Mouse (Mus musculus): ENCODE measurements at regions not wholly inside any gene's neighbourhood (a gene's known extent, or its start where the extent isn't known, plus 50 kb on each side); places are given as distances from the start of the nearest gene placed in this dataset.

DNA sequence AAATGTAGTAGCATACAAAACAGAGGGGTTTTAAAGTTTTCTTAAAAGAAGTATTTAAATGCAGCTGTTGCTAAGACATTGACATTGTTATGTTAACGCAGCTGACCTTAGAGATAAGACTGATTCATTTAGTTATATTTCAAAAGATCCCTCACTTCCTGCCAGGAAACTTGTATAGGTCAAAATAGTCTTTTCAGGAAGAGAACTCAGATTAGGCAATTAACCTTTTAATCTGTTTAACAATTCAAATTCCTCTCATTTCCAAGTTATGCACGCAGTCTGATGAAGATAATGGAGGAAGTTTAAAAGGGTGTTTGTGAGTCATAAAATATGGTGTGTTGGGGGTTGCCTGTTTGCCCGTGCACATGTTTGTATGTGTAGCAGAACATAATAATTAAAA is 448.5 kb downstream of the Tmtc2 start:
- Histone ChIP-seq H3K9ac (no peak overlapping the region), H3K4me1 (no peaks in the 10 kb centered on the region), H3K27ac (no peak overlapping the region), H3K9me3 (no peaks in the 10 kb centered on the region), H3K4me2 (no peak overlapping the region), H3K4me3 (no peak overlapping the region), H3K27me3 (replicated peaks) (no peaks in the 10 kb centered on the region), H3K36me3 (replicated peaks) (no peaks in the 10 kb centered on the region)
- 57% methylated on average over 3 of the region's 3 CpGs for WGBS
- ATAC-seq (replicated peaks): no peak

DNA sequence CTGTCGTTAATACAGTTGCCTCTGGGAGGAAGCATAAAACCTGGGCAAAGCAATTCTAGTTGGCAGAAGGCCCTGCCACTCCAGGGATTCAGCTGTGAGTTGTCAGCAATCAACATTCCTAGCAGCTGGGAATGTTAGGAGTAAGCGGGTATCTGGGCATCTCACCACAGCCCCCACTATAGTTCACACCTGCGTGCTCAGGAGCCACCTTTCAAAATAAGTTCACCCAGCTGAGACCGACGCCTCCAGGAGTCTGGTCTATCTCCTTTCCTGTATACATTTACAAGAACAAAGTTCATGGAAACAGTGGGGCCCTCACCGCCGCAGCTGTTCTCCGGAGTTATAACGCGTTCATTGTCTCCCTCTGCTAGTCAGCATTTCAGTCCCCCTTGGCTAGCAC is 454.0 kb downstream of the Tmtc2 start:
- Histone ChIP-seq H3K4me1 (no peaks in the 10 kb centered on the region), H3K36me3 (replicated peaks) (no peaks in the 10 kb centered on the region), H3K27me3 (replicated peaks) (no peaks in the 10 kb centered on the region), H3K4me2 (no peak overlapping the region), H3K9me3 (no peaks in the 10 kb centered on the region), H3K4me3 (no peak overlapping the region), H3K27ac (no peak overlapping the region), H3K9ac (no peak overlapping the region)
- ATAC-seq (replicated peaks): no peak
- 88% methylated on average over 10 of the region's 10 CpGs for WGBS

DNA sequence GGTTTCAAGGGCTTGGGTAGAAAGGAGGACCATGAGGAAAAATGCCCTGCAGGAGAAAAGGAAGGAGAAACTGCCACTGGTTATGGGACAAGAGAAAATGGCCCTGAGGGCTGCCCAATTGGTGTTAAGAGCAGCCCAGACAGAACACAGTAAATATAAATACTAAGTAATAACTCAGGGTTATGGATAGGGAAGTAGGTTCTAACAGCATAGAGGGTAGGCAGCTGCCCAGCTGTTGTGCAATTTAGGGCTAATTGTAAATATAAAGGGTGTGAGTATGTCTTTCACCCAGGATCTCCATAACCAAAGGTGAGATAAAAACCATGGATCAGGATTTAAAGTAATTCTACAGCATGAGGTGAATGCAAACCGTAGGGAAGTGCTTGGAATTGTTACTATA is 458.1 kb downstream of the Tmtc2 start:
- Histone ChIP-seq H3K4me1 (no peaks in the 10 kb centered on the region), H3K4me3 (no peak overlapping the region), H3K27ac (no peak overlapping the region), H3K36me3 (replicated peaks) (no peaks in the 10 kb centered on the region), H3K9ac (no peak overlapping the region), H3K4me2 (no peak overlapping the region), H3K9me3 (no peaks in the 10 kb centered on the region), H3K27me3 (replicated peaks) (no peaks in the 10 kb centered on the region)
- WGBS: 95% methylated on average over 1 of the region's 1 CpGs
- no peak for ATAC-seq (replicated peaks)

DNA sequence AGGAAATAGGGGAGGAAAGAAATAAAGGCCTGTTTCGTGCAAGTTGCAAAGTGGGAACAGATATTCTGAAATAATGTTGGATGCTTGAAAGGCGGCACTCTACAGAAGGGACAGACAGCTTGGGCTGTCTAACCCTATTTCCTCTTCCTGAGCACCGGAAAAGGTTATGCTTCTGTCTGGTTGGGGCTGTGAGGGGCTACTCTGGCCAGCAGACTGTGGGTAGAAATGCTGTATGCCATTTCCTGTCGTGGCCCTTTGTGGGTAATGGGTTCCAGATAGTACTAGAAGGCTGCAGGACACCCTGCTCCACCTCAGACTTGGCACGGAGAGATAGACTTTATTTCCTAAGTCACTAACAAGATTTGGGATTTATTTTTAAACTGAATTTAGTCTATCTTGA is 459.3 kb downstream of the Tmtc2 start:
- Histone ChIP-seq H3K27ac (no peak overlapping the region), H3K4me3 (no peak overlapping the region), H3K36me3 (replicated peaks) (no peaks in the 10 kb centered on the region), H3K9ac (no peak overlapping the region), H3K9me3 (no peaks in the 10 kb centered on the region), H3K4me1 (peaks cover 4% of the 10 kb centered on the region; the same call in 1 of the 2 replicates), H3K4me2 (no peak overlapping the region), H3K27me3 (replicated peaks) (no peaks in the 10 kb centered on the region)
- WGBS: 84% methylated on average over 5 of the region's 5 CpGs
- no peak for ATAC-seq (replicated peaks)

DNA sequence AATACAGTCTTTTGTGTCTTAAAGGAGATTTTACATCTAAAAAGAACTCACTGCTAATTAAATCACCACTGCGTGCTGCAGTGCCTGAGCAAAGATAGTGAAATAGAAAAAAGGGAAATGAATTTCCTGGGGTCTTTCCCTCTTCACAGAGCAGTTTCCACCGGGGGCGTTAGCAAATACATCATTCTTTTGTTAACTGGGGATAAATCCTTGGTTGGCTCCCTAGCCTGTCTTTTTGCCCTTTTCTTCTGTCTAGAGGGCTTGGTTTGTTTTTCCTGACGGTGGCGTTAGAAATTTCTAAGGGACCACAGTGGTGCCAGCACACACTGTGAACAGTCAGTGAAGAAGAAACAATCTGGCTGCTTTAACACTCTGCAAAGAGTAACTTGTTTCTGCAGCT is 464.0 kb downstream of the Tmtc2 start:
- Histone ChIP-seq H3K4me2 (peak overlapping the region; percentile 22; the same call in 1 of the 2 replicates), H3K9ac (no peak overlapping the region), H3K36me3 (replicated peaks) (no peaks in the 10 kb centered on the region), H3K4me3 (no peak overlapping the region), H3K4me1 (peaks cover 4% of the 10 kb centered on the region; the same call in 1 of the 2 replicates), H3K27ac (0 out of 2 replicates have a peak overlapping the region, but pooled peaks have one; percentile 45), H3K27me3 (replicated peaks) (no peaks in the 10 kb centered on the region), H3K9me3 (no peaks in the 10 kb centered on the region)
- ATAC-seq (replicated peaks): 0 out of 2 replicates have a peak, but pooled peaks have one; percentile 58
- WGBS: 3% methylated on average over 5 of the region's 5 CpGs

DNA sequence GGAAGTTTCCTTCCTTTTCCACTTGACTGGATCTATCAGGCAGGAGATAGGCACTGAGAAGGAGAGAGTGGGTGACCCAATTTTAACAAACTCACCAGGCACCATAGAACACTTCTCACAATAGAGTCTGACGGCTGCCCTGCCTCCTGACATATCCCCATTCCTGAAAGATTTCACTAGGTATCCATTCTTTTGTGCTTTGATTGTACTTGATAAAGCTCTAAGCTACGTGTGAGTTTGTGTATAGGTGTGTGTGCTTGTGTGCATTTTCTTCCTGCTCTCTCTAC is 477.3 kb downstream of the Tmtc2 start:
- Histone ChIP-seq H3K9ac (no peak overlapping the region), H3K27me3 (replicated peaks) (no peaks in the 10 kb centered on the region), H3K4me1 (no peaks in the 10 kb centered on the region), H3K4me2 (no peak overlapping the region), H3K27ac (no peak overlapping the region), H3K9me3 (no peaks in the 10 kb centered on the region), H3K4me3 (no peak overlapping the region), H3K36me3 (replicated peaks) (no peaks in the 10 kb centered on the region)
- WGBS: 63% methylated on average over 2 of the region's 2 CpGs
- peak; percentile 14; the same call in 1 of the 2 replicates for ATAC-seq (replicated peaks)

DNA sequence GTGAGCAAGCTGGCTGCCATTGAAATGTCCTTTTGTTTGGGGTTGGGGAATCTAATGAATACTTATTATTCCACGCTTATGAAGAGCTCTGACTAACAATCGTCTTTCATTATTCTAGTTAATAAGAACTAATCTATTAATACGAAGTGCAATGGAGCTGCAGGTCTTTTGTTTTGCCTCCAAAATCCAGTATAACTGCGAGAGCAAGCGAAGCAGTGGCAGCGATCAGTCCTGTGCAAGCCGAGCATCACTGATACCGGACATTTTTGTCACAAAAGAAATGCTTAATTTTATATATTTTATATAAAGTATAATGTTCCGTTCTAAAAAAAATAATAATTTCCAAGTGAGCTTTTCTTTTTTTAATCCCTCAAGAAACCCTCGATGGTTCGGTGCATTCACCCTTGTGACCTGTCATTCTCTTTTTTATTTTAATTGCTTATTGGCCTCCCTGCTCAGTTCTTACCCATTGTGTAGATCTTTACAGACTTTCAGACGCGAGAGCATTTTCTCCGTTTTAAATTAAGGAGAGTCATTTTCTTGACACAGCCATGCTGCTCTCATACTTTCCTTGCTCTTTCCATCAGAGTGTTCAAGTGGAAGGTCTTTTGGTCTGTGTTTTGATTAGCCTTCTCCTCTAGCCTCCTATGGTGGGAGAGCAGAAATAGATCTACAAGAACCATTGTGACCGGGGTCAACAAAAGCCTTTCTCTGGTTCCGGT is 477.8 kb downstream of the Tmtc2 start:
- no peak overlapping the region for H3K4me3 ChIP-seq
- H3K36me3 ChIP-seq (replicated peaks): no peaks in the 10 kb centered on the region
- no peaks in the 10 kb centered on the region for H3K4me1 ChIP-seq
- H3K9ac ChIP-seq: no peak overlapping the region
- no peaks in the 10 kb centered on the region for H3K27me3 ChIP-seq (replicated peaks)
- 60% methylated on average over 16 of the region's 16 CpGs for WGBS
- H3K4me2 ChIP-seq: no peak overlapping the region
- peak; percentile 72 for ATAC-seq (replicated peaks)
- H3K9me3 ChIP-seq: no peaks in the 10 kb centered on the region
- H3K27ac ChIP-seq: no peak overlapping the region

DNA sequence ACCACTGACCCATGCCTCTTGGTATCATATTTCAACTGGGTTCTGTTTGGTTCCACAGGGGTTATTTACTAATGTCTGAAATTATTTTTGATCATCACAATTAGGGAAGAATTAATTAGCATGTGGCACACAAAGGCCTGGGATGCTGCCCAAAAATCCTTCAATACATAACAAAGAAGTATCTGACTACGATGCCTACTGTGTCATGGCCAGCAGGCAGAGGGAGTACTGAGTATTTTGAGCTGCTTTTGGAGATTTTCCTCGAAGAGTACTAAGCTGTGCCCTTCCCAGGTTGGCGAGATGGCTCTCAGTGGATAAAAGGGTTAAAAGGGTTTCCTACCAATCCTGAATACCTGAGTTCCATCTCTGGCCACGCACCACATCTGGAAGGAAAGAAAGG is 478.5 kb downstream of the Tmtc2 start:
- no peak overlapping the region for H3K9ac ChIP-seq
- no peak overlapping the region for H3K4me2 ChIP-seq
- 0 out of 2 replicates have a peak, but pooled peaks have one; percentile 50 for ATAC-seq (replicated peaks)
- no peaks in the 10 kb centered on the region for H3K27me3 ChIP-seq (replicated peaks)
- no peak overlapping the region for H3K27ac ChIP-seq
- no peaks in the 10 kb centered on the region for H3K36me3 ChIP-seq (replicated peaks)
- WGBS: 69% methylated on average over 4 of the region's 4 CpGs
- no peak overlapping the region for H3K4me3 ChIP-seq
- H3K9me3 ChIP-seq: no peaks in the 10 kb centered on the region
- no peaks in the 10 kb centered on the region for H3K4me1 ChIP-seq

DNA sequence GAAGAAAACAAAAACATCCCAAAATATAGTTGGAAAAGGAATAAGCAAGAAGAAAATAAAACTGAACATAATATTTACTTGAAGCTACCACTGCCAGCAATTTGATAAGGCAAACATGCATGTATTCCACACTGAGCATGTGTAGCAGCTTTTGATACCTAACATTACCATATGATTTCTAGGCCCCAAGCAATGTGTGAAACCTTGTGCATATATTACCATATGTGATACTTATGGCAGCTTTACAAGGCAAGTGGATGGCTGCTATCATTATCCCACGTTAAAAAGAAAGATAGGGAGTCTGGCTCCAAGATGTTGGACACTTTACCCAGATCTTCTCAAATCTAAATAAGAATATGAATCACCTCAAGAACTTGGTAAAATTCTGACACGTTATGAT is 497.4 kb downstream of the Tmtc2 start:
- Histone ChIP-seq H3K4me3 (no peak overlapping the region), H3K4me2 (no peak overlapping the region), H3K9ac (no peak overlapping the region), H3K27ac (no peak overlapping the region), H3K27me3 (replicated peaks) (no peaks in the 10 kb centered on the region), H3K9me3 (no peaks in the 10 kb centered on the region), H3K36me3 (replicated peaks) (no peaks in the 10 kb centered on the region), H3K4me1 (no peaks in the 10 kb centered on the region)
- WGBS: 79% methylated on average over 2 of the region's 2 CpGs
- no peak for ATAC-seq (replicated peaks)

DNA sequence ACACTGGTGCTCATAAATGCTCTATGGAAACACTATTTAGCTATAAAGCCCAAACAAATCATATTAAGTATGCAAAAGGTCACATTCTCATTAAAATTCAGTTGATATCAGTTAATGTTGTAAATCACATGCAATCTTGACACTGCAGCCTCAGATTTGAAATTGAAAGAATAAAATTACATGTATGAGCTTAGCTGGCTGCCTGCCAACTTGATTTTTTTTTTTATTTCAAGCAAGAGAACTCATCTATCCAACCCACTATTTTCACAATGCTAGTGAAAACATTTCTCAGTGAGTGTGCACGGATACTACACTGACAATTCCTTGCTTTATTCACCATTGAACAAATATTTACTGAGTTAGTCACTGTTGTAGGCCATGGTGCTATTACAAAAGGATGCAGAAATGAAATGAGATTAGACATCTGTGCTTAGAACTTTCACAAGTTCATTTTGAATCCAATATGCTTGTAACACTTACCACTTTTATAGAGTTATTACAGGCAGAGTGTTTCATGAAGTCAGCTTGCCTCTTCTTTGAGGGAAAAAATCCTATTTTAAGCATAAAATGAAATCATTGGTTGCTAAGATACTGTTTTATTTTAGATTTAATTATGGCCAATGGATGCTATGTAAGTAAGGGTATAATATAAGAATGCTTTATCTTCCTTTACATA is 539.4 kb downstream of the Tmtc2 start:
- Histone ChIP-seq H3K27ac (no peak overlapping the region), H3K4me2 (no peak overlapping the region), H3K9ac (no peak overlapping the region), H3K27me3 (replicated peaks) (no peaks in the 10 kb centered on the region), H3K36me3 (replicated peaks) (no peaks in the 10 kb centered on the region), H3K4me3 (no peak overlapping the region), H3K9me3 (no peaks in the 10 kb centered on the region), H3K4me1 (no peaks in the 10 kb centered on the region)
- ATAC-seq (replicated peaks): no peak
- WGBS: 50% methylated on average over 1 of the region's 1 CpGs

DNA sequence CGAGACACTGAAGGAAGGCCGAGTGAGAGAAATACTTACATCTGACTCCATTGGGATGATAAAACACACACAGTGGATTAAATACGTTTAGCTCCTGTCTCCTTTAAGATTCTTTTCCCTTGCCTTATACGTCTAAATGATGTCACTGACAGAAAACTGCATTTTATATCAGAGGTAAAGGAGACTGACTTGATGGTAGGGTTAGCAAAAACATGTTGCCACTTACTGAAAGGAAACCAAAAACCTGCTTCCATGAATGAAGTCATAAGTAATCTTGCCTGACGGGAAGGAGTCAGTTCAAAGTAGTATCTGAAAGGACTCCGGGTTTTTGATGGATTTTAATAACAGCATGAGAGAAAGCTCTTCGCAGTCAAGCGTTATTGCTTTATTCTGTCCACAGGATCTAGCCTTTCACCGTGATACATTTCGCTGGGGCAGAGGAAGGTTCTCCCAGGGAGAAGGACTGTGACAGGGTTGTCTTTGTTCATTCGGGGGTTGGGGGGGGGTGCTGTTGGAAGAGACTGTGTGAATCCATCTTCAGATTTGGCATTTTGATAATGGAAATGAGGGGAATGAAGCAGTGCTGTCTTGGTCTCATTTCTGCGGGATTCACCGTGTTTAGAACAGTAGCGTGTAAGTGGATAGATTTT is 553.7 kb downstream of the Tmtc2 start:
- Histone ChIP-seq H3K9me3 (no peaks in the 10 kb centered on the region), H3K27ac (no peak overlapping the region), H3K4me3 (peak overlapping the region; percentile 21), H3K4me2 (peak overlapping the region; percentile 38), H3K9ac (no peak overlapping the region), H3K36me3 (replicated peaks) (no peaks in the 10 kb centered on the region), H3K27me3 (replicated peaks) (no peaks in the 10 kb centered on the region), H3K4me1 (peaks cover 13% of the 10 kb centered on the region; the same call in 1 of the 2 replicates)
- ATAC-seq (replicated peaks): peak; percentile 69; the same call in 1 of the 2 replicates
- WGBS: 33% methylated on average over 14 of the region's 14 CpGs

DNA sequence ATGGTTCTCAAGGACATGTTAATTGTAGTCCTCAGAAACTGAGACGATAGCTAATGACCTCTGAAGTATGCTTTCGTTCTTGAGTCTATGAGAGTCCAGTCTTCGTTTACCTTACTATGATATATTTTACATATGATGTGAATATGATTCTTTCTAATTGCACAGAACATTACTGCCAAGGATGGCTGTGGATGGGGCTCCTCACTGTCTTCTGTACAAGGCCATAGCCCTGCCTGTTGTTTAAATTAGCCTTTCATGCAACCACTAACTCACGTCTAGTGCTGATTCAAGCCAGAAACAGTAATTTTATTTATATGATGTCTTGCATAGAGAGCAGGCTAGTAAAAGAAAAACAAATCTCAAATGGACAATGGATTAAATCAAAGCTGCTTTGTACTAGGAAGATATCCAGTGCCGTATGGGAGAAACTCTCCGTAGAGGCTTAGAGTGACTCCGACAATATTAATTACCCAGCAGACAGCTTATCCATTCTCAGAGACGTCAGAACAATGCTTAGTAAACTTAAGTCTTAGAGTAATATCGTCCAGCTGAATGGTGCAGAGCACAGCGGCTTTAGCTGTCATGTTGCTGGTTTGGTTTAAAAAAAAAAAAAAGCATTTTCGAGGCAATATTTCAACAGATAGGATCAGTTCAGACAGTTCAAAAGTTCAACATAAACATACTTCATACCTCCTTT is 554.3 kb downstream of the Tmtc2 start:
- H3K4me3 ChIP-seq: no peak overlapping the region
- H3K9ac ChIP-seq: no peak overlapping the region
- peak; percentile 56 for ATAC-seq (replicated peaks)
- peaks cover 13% of the 10 kb centered on the region; the same call in 1 of the 2 replicates for H3K4me1 ChIP-seq
- H3K36me3 ChIP-seq (replicated peaks): no peaks in the 10 kb centered on the region
- H3K27ac ChIP-seq: no peak overlapping the region
- H3K4me2 ChIP-seq: peak overlapping the region; percentile 38
- H3K27me3 ChIP-seq (replicated peaks): no peaks in the 10 kb centered on the region
- no peaks in the 10 kb centered on the region for H3K9me3 ChIP-seq
- 41% methylated on average over 11 of the region's 11 CpGs for WGBS
